Mouse (Mus musculus) heart, adult 2 months (tissue): Measurements from ENCODE around the gene Ppp1r7.

Source experiments
- CTCF ChIP-seq: fragments of 200-600 bp; IDR thresholded peaks from 2 replicates; pipeline ENCODE4 v1.8.1; 2022; ENCODE audit warnings: antibody characterized with exemption, mild to moderate bottlenecking, moderate library complexity
- EP300 ChIP-seq: fragments of 200-500 bp; IDR thresholded peaks from 2 replicates; pipeline ENCODE4 v1.6.1; 2011; ENCODE audit warnings: low read depth, low read length, control low read depth; ENCODE audit not compliant: insufficient read depth
- POLR2A ChIP-seq: fragments of 200-500 bp; IDR thresholded peaks from 2 replicates; pipeline ENCODE4 v1.6.1; 2011; ENCODE audit warnings: mild to moderate bottlenecking, low read depth, low read length, control low read depth; ENCODE audit not compliant: insufficient read depth

DNA sequence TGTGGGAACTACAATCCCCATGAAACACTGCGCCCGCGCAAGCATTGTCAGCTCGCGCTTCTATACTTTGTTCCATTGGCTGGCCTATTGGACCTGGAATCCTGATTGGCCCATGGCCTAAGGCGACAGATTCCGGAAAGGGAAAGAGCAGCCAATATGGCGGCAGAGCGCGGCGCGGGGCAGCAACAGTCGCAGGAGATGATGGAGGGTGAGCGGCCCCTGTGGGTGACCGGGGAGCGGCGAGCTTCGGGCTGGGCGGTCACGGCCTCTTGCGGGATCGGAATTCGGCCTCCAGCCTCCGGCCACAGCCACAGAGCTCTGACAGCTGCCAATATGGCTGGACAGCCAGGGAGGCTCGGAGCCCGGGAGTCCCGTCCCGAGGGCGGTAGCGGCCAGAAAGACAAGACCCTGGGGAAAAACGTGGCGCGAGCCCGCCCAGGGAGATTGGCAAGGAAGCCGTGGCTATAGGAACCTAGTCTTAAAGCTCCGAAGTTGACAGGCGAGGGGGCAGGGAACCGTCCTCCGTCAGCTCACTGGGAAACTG is 922 bp downstream of the Ppp1r7 start:
- TF ChIP-seq POLR2A (peak; percentile 79), CTCF (peak; percentile 62), EP300 (no peak)
